Mouse (Mus musculus) WW6 (cell line): Measurements from ENCODE around the gene Gm21760.
"Not testable (repeated sequence)": the region's sequence is repeated elsewhere in the genome, so short reads cannot be mapped to it uniquely, and the experiment has no call there.

ENCODE experiments used
- DNase-seq: peaks from one replicate; pipeline ENCODE4 v3.0.0-alpha.2; 2013; ENCODE audit warnings: low read depth, low spot score

Gm21760 gene

DNA sequence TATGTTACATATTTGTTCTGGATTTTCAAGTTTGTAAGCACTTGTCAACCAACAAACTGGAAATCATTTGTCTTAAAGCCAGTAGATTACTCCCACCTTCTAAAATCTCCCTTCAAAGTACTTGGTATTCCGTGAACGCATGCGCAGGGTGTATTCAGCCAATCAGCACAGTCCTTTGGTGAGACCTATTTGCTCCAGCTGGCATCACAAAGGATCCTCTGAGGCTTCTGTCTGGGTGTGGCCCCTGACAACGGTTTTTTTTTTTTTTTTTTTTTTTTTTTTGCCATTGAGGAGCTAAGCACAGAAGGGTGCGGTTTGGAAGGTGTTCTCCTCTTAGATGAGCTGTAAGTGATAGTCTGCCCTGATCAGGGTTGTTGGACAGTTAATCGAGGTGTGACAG lies at the start of gene Gm21760:
Gene Gm21760, plus strand, starts transcription at position 301 of the 400 bp plus-strand sequence.
- DNase-seq, result not testable (repeated sequence)
